In the genomic region with DNA sequence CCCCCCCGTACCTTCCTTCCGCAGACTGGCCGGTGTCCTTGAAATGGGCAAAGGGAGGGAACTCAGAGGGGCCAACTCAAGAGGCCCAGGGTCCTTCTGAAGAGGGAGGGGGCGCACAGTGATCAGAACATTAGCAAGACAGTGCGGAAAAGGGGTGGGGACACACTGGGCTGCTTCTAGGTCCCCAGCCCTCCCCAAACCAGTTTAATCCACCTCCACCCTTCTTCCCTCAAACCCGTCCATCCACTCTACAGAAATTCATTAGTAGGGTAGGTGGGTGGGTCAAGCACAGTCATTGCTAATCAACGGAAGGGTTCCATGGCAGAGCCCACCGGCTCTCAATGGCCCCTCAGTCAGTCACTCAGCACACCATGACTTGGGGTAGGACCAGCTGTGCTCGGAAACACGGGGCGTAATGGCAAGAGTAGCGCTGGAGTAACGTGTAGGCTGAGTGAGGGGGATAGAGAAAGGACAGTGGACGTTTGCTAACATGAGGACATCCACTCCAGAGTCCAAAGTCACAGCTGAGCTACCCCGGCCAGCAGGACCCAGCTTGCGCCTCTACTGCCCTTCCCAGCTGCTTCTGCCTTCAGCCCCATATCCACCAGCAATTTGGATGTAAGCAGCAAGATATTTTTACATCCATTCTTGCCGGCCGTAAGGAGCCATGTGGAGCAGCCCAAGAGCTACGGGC, we compare ENCODE assay signal across 13 mouse cellular contexts. TPM values are rescaled to one million over a fixed set of nuclear protein-coding genes. Genes with fewer than 3 reads are reported as not detected.
DNase-seq lines count a peak whose midpoint lies in the region; ATAC-seq and TF ChIP-seq lines count a peak whose summit lies in the region.
"Had no signal": no experiment of that assay in that cellular context is flagged by ENCODE, and none has a peak within 500 bp of the region (broad histone marks: within the 10 kb centered on the region; RNA-seq: fewer than 3 reads in every experiment).

No protein-coding gene starts in this region.

- 43% methylated on average over 18 of the region's 19 CpGs for WGBS in hindbrain, embryonic 11.5 days
- WGBS in hindbrain, embryonic 16.5 days = 54% methylated on average over 17 of the region's 19 CpGs
- WGBS in thymus, adult 2 months = 85% methylated on average over 19 of the region's 19 CpGs
- WGBS in limb, embryonic 12.5 days = 40% methylated on average over 18 of the region's 19 CpGs

- H3K9ac ChIP-seq in hindbrain, embryonic 11.5 days (ENCODE audit: low read depth, low read length) = 0 out of 2 replicates have a peak overlapping the region, but pooled peaks have one; percentile 7
- no peak overlapping the region for H3K9ac ChIP-seq in hindbrain, embryonic 16.5 days (ENCODE audit: low read depth, low read length)
- H3K9ac ChIP-seq in limb, embryonic 12.5 days (replicated peaks) = peak overlapping the region; percentile 31; the same call in 1 of the 2 replicates
- H3K9ac ChIP-seq: forebrain, embryonic 12.5 days had no signal

- H3K9me3 ChIP-seq in hindbrain, embryonic 11.5 days (ENCODE audit: control insufficient read depth, low read length) = no peaks in the 10 kb centered on the region
- H3K9me3 ChIP-seq in hindbrain, embryonic 16.5 days (ENCODE audit: control insufficient read depth, low read length) = no peaks in the 10 kb centered on the region
- H3K9me3 ChIP-seq in limb, embryonic 12.5 days = no peaks in the 10 kb centered on the region
- H3K9me3 ChIP-seq: forebrain, embryonic 12.5 days had no signal

- ATAC-seq in hindbrain, embryonic 11.5 days (ENCODE audit: low FRiP score) = no peak
- ATAC-seq in hindbrain, embryonic 16.5 days = no peak
- ATAC-seq in limb, embryonic 12.5 days (ENCODE audit: insufficient number of reproducible peaks, insufficient read depth, low FRiP score, low TSS enrichment, low read depth) = no peak; the same call in 1 of the 2 replicates

- no peaks in the 10 kb centered on the region for H3K36me3 ChIP-seq in hindbrain, embryonic 11.5 days (ENCODE audit: control insufficient read depth, insufficient read depth, low read length)
- H3K36me3 ChIP-seq in hindbrain, embryonic 16.5 days (ENCODE audit: control insufficient read depth, insufficient read depth, low read length) = no peaks in the 10 kb centered on the region
- H3K36me3 ChIP-seq in thymus, adult 2 months (ENCODE audit: control insufficient read depth, insufficient read depth, low read length) = no peaks in the 10 kb centered on the region
- no peaks in the 10 kb centered on the region for H3K36me3 ChIP-seq in limb, embryonic 12.5 days
- H3K36me3 ChIP-seq: forebrain, embryonic 12.5 days had no signal

- no peak overlapping the region for H3K27ac ChIP-seq in hindbrain, embryonic 11.5 days (ENCODE audit: low read depth, low read length)
- H3K27ac ChIP-seq in hindbrain, embryonic 16.5 days (ENCODE audit: low read depth, low read length) = no peak overlapping the region
- no peak overlapping the region for H3K27ac ChIP-seq in thymus, adult 2 months (ENCODE audit: control insufficient read depth, insufficient read depth, low read length)
- H3K27ac ChIP-seq in limb, embryonic 12.5 days = no peak overlapping the region
- H3K27ac ChIP-seq: forebrain, embryonic 12.5 days had no signal

- H3K27me3 ChIP-seq in hindbrain, embryonic 11.5 days (ENCODE audit: control insufficient read depth, insufficient read depth, low read length) = peaks cover 23% of the 10 kb centered on the region
- H3K27me3 ChIP-seq in hindbrain, embryonic 16.5 days (replicated peaks; ENCODE audit: control insufficient read depth, insufficient read depth, low read length) = peaks cover 12% of the 10 kb centered on the region
- H3K27me3 ChIP-seq in thymus, adult 2 months (ENCODE audit: control insufficient read depth, insufficient read depth, low read length) = no peaks in the 10 kb centered on the region
- H3K27me3 ChIP-seq in limb, embryonic 12.5 days = peaks cover 53% of the 10 kb centered on the region

- H3K4me3 ChIP-seq in hindbrain, embryonic 11.5 days (ENCODE audit: low read depth, low read length) = no peak overlapping the region
- H3K4me3 ChIP-seq in hindbrain, embryonic 16.5 days (ENCODE audit: low read length) = no peak overlapping the region
- peak overlapping the region; percentile 40 for H3K4me3 ChIP-seq in thymus, adult 2 months (ENCODE audit: control insufficient read depth, insufficient read depth, low read length)
- peak overlapping the region; percentile 28 for H3K4me3 ChIP-seq in limb, embryonic 12.5 days (replicated peaks)
- H3K4me3 ChIP-seq: myocyte had no signal

- no peak for TF ChIP-seq CTCF in thymus, adult 2 months (IDR thresholded peaks at IDR 0.05; ENCODE audit: borderline replicate concordance, control insufficient read depth, extremely low read depth, insufficient read depth, low read length, poor library complexity)

- no peaks in the 10 kb centered on the region for H3K4me1 ChIP-seq in hindbrain, embryonic 11.5 days (replicated peaks; ENCODE audit: control insufficient read depth, insufficient read depth, low read length)
- H3K4me1 ChIP-seq in hindbrain, embryonic 16.5 days (ENCODE audit: control insufficient read depth, insufficient read depth, low read depth, low read length) = peaks cover 5% of the 10 kb centered on the region; the same call in 1 of the 2 replicates
- peaks cover 72% of the 10 kb centered on the region for H3K4me1 ChIP-seq in thymus, adult 2 months (replicated peaks; ENCODE audit: control insufficient read depth, insufficient read depth, low read length)
- H3K4me1 ChIP-seq in limb, embryonic 12.5 days (replicated peaks) = peaks cover 18% of the 10 kb centered on the region

- no peak for DNase-seq in hindbrain, embryonic 11.5 days (ENCODE audit: low spot score)
- DNase-seq in thymus, adult 2 months = no peak
- DNase-seq in thymus, postnatal 25 days = no peak
- DNase-seq in layer of hippocampus, postnatal 25 days (ENCODE audit: extremely low spot score in 1 of 2, low spot score in 1 of 2) = no peak
- DNase-seq in testis, postnatal 10 days (ENCODE audit: low spot score) = no peak
- no peak for DNase-seq in adrenal gland, adult 18-20 months (ENCODE audit: low spot score in 2 of 2)
- DNase-seq: cerebellum, postnatal 36 days; gastrocnemius, postnatal 14 days; layer of hippocampus, postnatal 36 days had no signal

- TF ChIP-seq POLR2A in thymus, adult 2 months (IDR thresholded peaks at IDR 0.05; ENCODE audit: control insufficient read depth, extremely low read depth, insufficient read depth, low read length, poor library complexity) = no peak

- H3K4me2 ChIP-seq in hindbrain, embryonic 11.5 days (replicated peaks; ENCODE audit: low read depth, low read length) = no peak overlapping the region
- no peak overlapping the region for H3K4me2 ChIP-seq in hindbrain, embryonic 16.5 days (ENCODE audit: low read length)
- H3K4me2 ChIP-seq in limb, embryonic 12.5 days = peak overlapping the region; percentile 42

RNA-seq across cellular contexts. Expression of gene Cldn4, which starts 1.3 kb away (rescaled TPM):
- 7.8 and 10.2 TPM in 2 replicates for polyA plus RNA-seq in hindbrain, embryonic 11.5 days (2014; fragmentation: Nextera tagmentation; extraction: Ambion mirVana)
- polyA plus RNA-seq in hindbrain, embryonic 16.5 days (2015; fragmentation: Nextera tagmentation; extraction: Ambion mirVana) = not detected in 2 replicates
- polyA plus RNA-seq in thymus, adult 2 months (2012; rRNA removed) = 55.4 and 57.8 TPM in 2 replicates
- polyA plus RNA-seq in limb, embryonic 12.5 days (2016; fragmentation: Nextera tagmentation; extraction: Ambion mirVana) = 7.7 and 10.1 TPM in 2 replicates
- total RNA-seq in layer of hippocampus, postnatal 25 days (2021) = not detected
- total RNA-seq in adrenal gland, adult 18-20 months (2021) = not detected
- total RNA-seq: gastrocnemius, postnatal 14 days; layer of hippocampus, postnatal 36 days had no signal
- polyA plus RNA-seq: myocyte had no signal

RNA-seq across cellular contexts. Expression of gene Mettl27, which starts 13.2 kb away (rescaled TPM):
- 8.3 and 8.6 TPM in 2 replicates for polyA plus RNA-seq in hindbrain, embryonic 11.5 days (2014; fragmentation: Nextera tagmentation; extraction: Ambion mirVana)
- 5.2 and 7.0 TPM in 2 replicates for polyA plus RNA-seq in hindbrain, embryonic 16.5 days (2015; fragmentation: Nextera tagmentation; extraction: Ambion mirVana)
- polyA plus RNA-seq in thymus, adult 2 months (2012; rRNA removed) = 24.9 and 26.7 TPM in 2 replicates
- polyA plus RNA-seq in limb, embryonic 12.5 days (2016; fragmentation: Nextera tagmentation; extraction: Ambion mirVana) = 17.8 and 19.7 TPM in 2 replicates
- 1 to 10 TPM; 9.2 to 9.3 TPM for total RNA-seq in layer of hippocampus, postnatal 25 days (2021)
- 10 to 100 TPM; 23.1 to 23.6 TPM for total RNA-seq in adrenal gland, adult 18-20 months (2021)

RNA-seq across cellular contexts. Expression of gene Cldn13, which starts 30.1 kb away (rescaled TPM):
- 3.1 and 4.1 TPM in 2 replicates for polyA plus RNA-seq in hindbrain, embryonic 11.5 days (2014; fragmentation: Nextera tagmentation; extraction: Ambion mirVana)
- not detected in 2 replicates for polyA plus RNA-seq in hindbrain, embryonic 16.5 days (2015; fragmentation: Nextera tagmentation; extraction: Ambion mirVana)
- polyA plus RNA-seq in thymus, adult 2 months (2012; rRNA removed) = 1.8 and 1.9 TPM in 2 replicates
- polyA plus RNA-seq in limb, embryonic 12.5 days (2016; fragmentation: Nextera tagmentation; extraction: Ambion mirVana) = 2.1 and 2.5 TPM in 2 replicates
- total RNA-seq in layer of hippocampus, postnatal 25 days (2021) = not detected
- not detected for total RNA-seq in adrenal gland, adult 18-20 months (2021)
- total RNA-seq: gastrocnemius, postnatal 14 days; layer of hippocampus, postnatal 36 days had no signal
- polyA plus RNA-seq: myocyte had no signal

RNA-seq across cellular contexts. Expression of gene Tmem270, which starts 38.9 kb away (rescaled TPM):
- polyA plus RNA-seq in hindbrain, embryonic 11.5 days (2014; fragmentation: Nextera tagmentation; extraction: Ambion mirVana) = not detected in 2 replicates
- polyA plus RNA-seq in hindbrain, embryonic 16.5 days (2015; fragmentation: Nextera tagmentation; extraction: Ambion mirVana) = not detected in 2 replicates
- not detected in 2 replicates for polyA plus RNA-seq in thymus, adult 2 months (2012; rRNA removed)
- not detected in 2 replicates for polyA plus RNA-seq in limb, embryonic 12.5 days (2016; fragmentation: Nextera tagmentation; extraction: Ambion mirVana)
- not detected for total RNA-seq in layer of hippocampus, postnatal 25 days (2021)
- not detected for total RNA-seq in adrenal gland, adult 18-20 months (2021)
- total RNA-seq: gastrocnemius, postnatal 14 days; layer of hippocampus, postnatal 36 days had no signal
- polyA plus RNA-seq: forebrain, embryonic 12.5 days; myocyte had no signal

RNA-seq across cellular contexts. Expression of gene Cldn3, which starts 40.6 kb away (rescaled TPM):
- 3.5 and 5.3 TPM in 2 replicates for polyA plus RNA-seq in hindbrain, embryonic 11.5 days (2014; fragmentation: Nextera tagmentation; extraction: Ambion mirVana)
- 4.2 and 4.6 TPM in 2 replicates for polyA plus RNA-seq in hindbrain, embryonic 16.5 days (2015; fragmentation: Nextera tagmentation; extraction: Ambion mirVana)
- 14.7 and 15.0 TPM in 2 replicates for polyA plus RNA-seq in thymus, adult 2 months (2012; rRNA removed)
- 4.7 and 5.8 TPM in 2 replicates for polyA plus RNA-seq in limb, embryonic 12.5 days (2016; fragmentation: Nextera tagmentation; extraction: Ambion mirVana)
- total RNA-seq in layer of hippocampus, postnatal 25 days (2021) = 1 to 10 TPM in 1 of 2 experiments, under 1 TPM in 1; 0.59 to 1.2 TPM
- total RNA-seq in adrenal gland, adult 18-20 months (2021) = under 1 TPM; 0.50 to 0.54 TPM
- polyA plus RNA-seq: myocyte had no signal

Comparison
In these comparisons a context has a peak if more than half of its experiments do, and no peak if none do; other contexts are left out.
1. H3K4me3 ChIP-seq: peak in thymus, adult 2 months (single experiment) and limb, embryonic 12.5 days (single experiment); none in hindbrain, embryonic 11.5 days (single experiment) and hindbrain, embryonic 16.5 days (single experiment).